In the genomic region with DNA sequence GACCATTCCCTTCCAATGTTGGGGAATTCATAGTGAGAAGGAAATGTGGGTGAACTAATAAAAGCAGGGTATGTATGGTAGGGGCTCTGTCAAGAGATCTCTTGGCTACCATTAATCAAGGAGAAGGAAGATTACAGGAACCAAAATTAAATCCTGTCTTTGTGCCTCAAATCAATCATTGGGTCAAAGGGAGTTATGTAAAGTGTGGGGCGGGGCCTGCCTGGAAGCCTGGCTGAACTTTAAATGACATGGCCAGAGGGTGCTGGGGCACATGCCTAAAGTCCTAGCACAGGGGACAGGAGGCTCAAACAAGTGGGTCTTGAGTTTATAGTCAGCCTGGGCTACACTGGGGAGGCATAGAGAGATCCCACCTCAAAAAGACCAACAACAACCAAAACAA, we compare ENCODE assay signal across 18 mouse cellular contexts.
DNase-seq lines count a peak whose midpoint lies in the region; ATAC-seq and TF ChIP-seq lines count a peak whose summit lies in the region.
"Had no signal": no experiment of that assay in that cellular context is flagged by ENCODE, and none has a peak within 500 bp of the region (broad histone marks: within the 10 kb centered on the region; RNA-seq: fewer than 3 reads in every experiment).

No protein-coding gene starts in this region.

- no peaks in the 10 kb centered on the region for H3K79me2 ChIP-seq in heart, adult 2 months (replicated peaks; ENCODE audit: control insufficient read depth, insufficient read depth, low read length)

- peak; percentile 41 for DNase-seq in adrenal gland, postnatal 10 days
- no peak for DNase-seq in adrenal gland, adult 8-10 months
- DNase-seq in heart, embryonic 10.5 days (ENCODE audit: low spot score): peak; percentile 69
- no peak for DNase-seq in heart, adult 2 months
- DNase-seq in liver, postnatal 0 days: peak; percentile 26
- DNase-seq in liver, embryonic 11.5 days (ENCODE audit: low spot score): no peak
- DNase-seq in left cerebral cortex, adult 11 months (ENCODE audit: low spot score): no peak
- DNase-seq: cerebellum, adult 11-12 months; cerebellum, adult 9-10 months; cerebellum, postnatal 25 days; forebrain, postnatal 0 days; gastrocnemius, postnatal 14 days; heart, postnatal 14 days had no signal

- peaks cover 24% of the 10 kb centered on the region for H3K4me1 ChIP-seq in heart, embryonic 10.5 days
- H3K4me1 ChIP-seq in heart, adult 2 months (ENCODE audit: control insufficient read depth, insufficient read depth, low read length): peaks cover 3% of the 10 kb centered on the region
- H3K4me1 ChIP-seq in liver, postnatal 0 days (ENCODE audit: insufficient read depth): no peaks in the 10 kb centered on the region
- H3K4me1 ChIP-seq in liver, embryonic 11.5 days (replicated peaks; ENCODE audit: control insufficient read depth, insufficient read depth, low read length): 0 out of 2 replicates have a peak, but pooled peaks cover 3% of the 10 kb centered on the region

- H3K36me3 ChIP-seq in heart, embryonic 10.5 days: no peaks in the 10 kb centered on the region
- H3K36me3 ChIP-seq in heart, adult 2 months (ENCODE audit: control insufficient read depth, insufficient read depth, low read length): no peaks in the 10 kb centered on the region
- no peaks in the 10 kb centered on the region for H3K36me3 ChIP-seq in liver, postnatal 0 days (replicated peaks; ENCODE audit: insufficient read depth, low read length)
- no peaks in the 10 kb centered on the region for H3K36me3 ChIP-seq in liver, embryonic 11.5 days (ENCODE audit: control insufficient read depth, insufficient read depth, low read length)
- H3K36me3 ChIP-seq: embryonic facial prominence, embryonic 12.5 days; forebrain, embryonic 12.5 days; heart, embryonic 15.5 days; hindbrain, embryonic 13.5 days had no signal

- H3K9me3 ChIP-seq in heart, embryonic 10.5 days: 0 out of 2 replicates have a peak, but pooled peaks cover 4% of the 10 kb centered on the region
- H3K9me3 ChIP-seq in liver, postnatal 0 days (ENCODE audit: low read length): peaks cover 8% of the 10 kb centered on the region
- no peaks in the 10 kb centered on the region for H3K9me3 ChIP-seq in liver, embryonic 11.5 days (ENCODE audit: control insufficient read depth, low read length)
- H3K9me3 ChIP-seq: embryonic facial prominence, embryonic 12.5 days; heart, embryonic 15.5 days; hindbrain, embryonic 13.5 days had no signal

- H3K27ac ChIP-seq in heart, embryonic 10.5 days: 0 out of 2 replicates have a peak overlapping the region, but pooled peaks have one; percentile 8
- no peak overlapping the region for H3K27ac ChIP-seq in heart, adult 2 months
- no peak overlapping the region for H3K27ac ChIP-seq in liver, postnatal 0 days (ENCODE audit: low read depth)
- no peak overlapping the region for H3K27ac ChIP-seq in liver, embryonic 11.5 days (ENCODE audit: low read depth, low read length)
- H3K27ac ChIP-seq: embryonic facial prominence, embryonic 12.5 days; forebrain, embryonic 12.5 days; heart, embryonic 15.5 days; hindbrain, embryonic 13.5 days; hindbrain, postnatal 0 days had no signal

- H3K4me2 ChIP-seq in liver, postnatal 0 days (ENCODE audit: low read depth, low read length): no peak overlapping the region
- H3K4me2 ChIP-seq in liver, embryonic 11.5 days: no peak overlapping the region
- H3K4me2 ChIP-seq: embryonic facial prominence, embryonic 12.5 days; forebrain, embryonic 12.5 days; heart, embryonic 15.5 days; hindbrain, embryonic 13.5 days had no signal

- TF ChIP-seq POLR2A in heart, adult 2 months (IDR thresholded peaks at IDR 0.05; ENCODE audit: insufficient read depth, low read depth, low read length): no peak

- no peak for TF ChIP-seq CTCF in heart, adult 2 months (IDR thresholded peaks at IDR 0.05)
- no peak for TF ChIP-seq CTCF in liver, postnatal 0 days (IDR thresholded peaks at IDR 0.05; ENCODE audit: low read depth)

- intact Hi-C loops in heart, adult 2 months (cut with DNase I): no loop called here

- H3K9ac ChIP-seq in heart, adult 2 months (ENCODE audit: low read depth, low read length): no peak overlapping the region
- no peak overlapping the region for H3K9ac ChIP-seq in liver, postnatal 0 days (replicated peaks)
- no peak overlapping the region for H3K9ac ChIP-seq in liver, embryonic 11.5 days (ENCODE audit: low read depth, low read length)
- H3K9ac ChIP-seq: embryonic facial prominence, embryonic 12.5 days; forebrain, embryonic 12.5 days; forebrain, postnatal 0 days; heart, embryonic 15.5 days; hindbrain, embryonic 13.5 days had no signal

- no peaks in the 10 kb centered on the region for H3K27me3 ChIP-seq in heart, embryonic 10.5 days (ENCODE audit: insufficient read depth, poor library complexity, severe bottlenecking)
- no peaks in the 10 kb centered on the region for H3K27me3 ChIP-seq in heart, adult 2 months (ENCODE audit: control insufficient read depth, insufficient read depth, low read length)
- no peaks in the 10 kb centered on the region for H3K27me3 ChIP-seq in liver, postnatal 0 days (ENCODE audit: insufficient read depth, low read length)
- H3K27me3 ChIP-seq in liver, embryonic 11.5 days (replicated peaks; ENCODE audit: control insufficient read depth, insufficient read depth, low read length): no peaks in the 10 kb centered on the region
- H3K27me3 ChIP-seq: embryonic facial prominence, embryonic 12.5 days; forebrain, embryonic 12.5 days; heart, embryonic 15.5 days; hindbrain, embryonic 13.5 days had no signal

- 71% methylated on average over 1 of the region's 1 CpGs for WGBS in heart, embryonic 10.5 days
- 97% methylated on average over 1 of the region's 1 CpGs for WGBS in heart, adult 2 months
- 67% methylated on average over 1 of the region's 1 CpGs for WGBS in liver, postnatal 0 days (ENCODE audit: insufficient replicate concordance)
- WGBS in liver, embryonic 11.5 days: 83% methylated on average over 1 of the region's 1 CpGs

- no peak for ATAC-seq in liver, postnatal 0 days
- ATAC-seq in liver, embryonic 11.5 days (replicated peaks; ENCODE audit: low FRiP score): no peak
- ATAC-seq: forebrain, postnatal 0 days; hindbrain, postnatal 0 days had no signal

- TF ChIP-seq EP300 in heart, adult 2 months (IDR thresholded peaks at IDR 0.05; ENCODE audit: insufficient read depth, low read depth, low read length): no peak
- TF ChIP-seq EP300 in liver, postnatal 0 days (IDR thresholded peaks at IDR 0.05; ENCODE audit: low read depth): no peak

- no peak overlapping the region for H3K4me3 ChIP-seq in heart, embryonic 10.5 days
- H3K4me3 ChIP-seq in heart, adult 2 months: no peak overlapping the region
- no peak overlapping the region for H3K4me3 ChIP-seq in liver, postnatal 0 days (ENCODE audit: low read depth, low read length)
- H3K4me3 ChIP-seq in liver, embryonic 11.5 days (ENCODE audit: low read depth, low read length): no peak overlapping the region
- H3K4me3 ChIP-seq: embryonic facial prominence, embryonic 12.5 days; forebrain, embryonic 12.5 days; heart, embryonic 15.5 days; hindbrain, embryonic 13.5 days had no signal

Comparison
In these comparisons a context has a peak if more than half of its experiments do, and no peak if none do; other contexts are left out.
1. DNase-seq: peak in adrenal gland, postnatal 10 days (single experiment), heart, embryonic 10.5 days (single experiment) and liver, postnatal 0 days (single experiment); none in adrenal gland, adult 8-10 months (single experiment), heart, adult 2 months (0 of 2), liver, embryonic 11.5 days (single experiment) and left cerebral cortex, adult 11 months (single experiment).